Mouse (Mus musculus) CH12.LX (cell line): ENCODE measurements around the gene Xrra1. TPM values are rescaled to one million over a fixed set of nuclear protein-coding genes. Genes with fewer than 3 reads are reported as not detected.
A peak's percentile ranks its signal among the peaks of the same experiment; 100 is the strongest.

Source experiments
- DNase-seq: peaks from one replicate; pipeline ENCODE4 v3.0.0-alpha.2; 2013; ENCODE audit errors: extremely low read depth
- H3K27ac ChIP-seq: 2 replicates; pipeline ENCODE4 v1.5.1; 2012; ENCODE audit warnings: low read depth, mild to moderate bottlenecking, control low read depth, moderate library complexity; ENCODE audit not compliant: insufficient read depth
- H3K27me3 ChIP-seq: replicated peaks from 2 replicates; pipeline ENCODE3; 2012; ENCODE audit warnings: inconsistent platforms
- H3K36me3 ChIP-seq, 2 experiments: replicated peaks in 1 of 2; 2 replicates each; pipeline versions ENCODE3 to v1.6.1; 2012; ENCODE audit warnings: inconsistent platforms in 1 of 2, low read length in 1 of 2, mild to moderate bottlenecking in 1 of 2, mixed read lengths in 1 of 2, moderate library complexity in 1 of 2; ENCODE audit not compliant: control insufficient read depth in 1 of 2, insufficient read depth in 1 of 2
- H3K4me1 ChIP-seq, 2 experiments: 2 replicates each; pipeline ENCODE4 v1.6.1; 2012; ENCODE audit warnings: inconsistent platforms in 1 of 2, moderate library complexity in 1 of 2; ENCODE audit not compliant: insufficient read depth in 2 of 2, control insufficient read depth in 1 of 2
- H3K4me2 ChIP-seq: 2 replicates; pipeline ENCODE4 v1.6.1; 2012; ENCODE audit warnings: low read depth, mild to moderate bottlenecking, control low read depth; ENCODE audit not compliant: poor library complexity, insufficient read depth, severe bottlenecking
- H3K4me3 ChIP-seq, 3 experiments: fragments of 150-350 bp in 1 of 3; sonication (generic) in 1 of 3; replicated peaks in 1 of 3; 2 replicates each; pipeline versions ENCODE3 to v1.5.1; 2011 to 2012; ENCODE audit warnings: low read depth in 2 of 3, low read length in 2 of 3, mild to moderate bottlenecking in 2 of 3, moderate library complexity in 2 of 3, control low read depth in 1 of 3, improper control_type of control experiment in 1 of 3, inconsistent platforms in 1 of 3, mixed read lengths in 1 of 3; ENCODE audit not compliant: poor library complexity in 1 of 3
- H3K79me2 ChIP-seq: replicated peaks from 2 replicates; pipeline ENCODE4 v1.6.1; 2012; ENCODE audit warnings: mild to moderate bottlenecking, moderate library complexity; ENCODE audit not compliant: control insufficient read depth, poor library complexity, insufficient read depth, severe bottlenecking; ENCODE audit errors: extremely low read depth
- H3K9ac ChIP-seq: 2 replicates; pipeline ENCODE4 v1.6.1; 2012; ENCODE audit warnings: low read depth, mild to moderate bottlenecking, control low read depth, moderate library complexity; ENCODE audit not compliant: insufficient read depth
- H3K9me3 ChIP-seq: replicated peaks from 2 replicates; pipeline ENCODE3; 2012; ENCODE audit warnings: low read length, inconsistent platforms, mixed read lengths
- CTCF ChIP-seq, 2 experiments: IDR thresholded peaks in 1 of 2; conservative IDR thresholded peaks in 1 of 2; 2 replicates each; pipeline ENCODE4 v1.5.1; 2011 to 2012; ENCODE audit warnings: low read depth in 2 of 2, low read length in 2 of 2, improper control_type of control experiment in 1 of 2, inconsistent platforms in 1 of 2, mild to moderate bottlenecking in 1 of 2, moderate library complexity in 1 of 2
- EP300 ChIP-seq: IDR thresholded peaks from 2 replicates; pipeline ENCODE4 v1.6.1; 2011; ENCODE audit warnings: low read length, improper control_type of control experiment
- ETS1 ChIP-seq: conservative IDR thresholded peaks from 2 replicates; pipeline ENCODE4 v1.6.1; 2012; ENCODE audit warnings: low read depth, mild to moderate bottlenecking, inconsistent platforms, low read length, improper control_type of control experiment, moderate library complexity
- GABPA ChIP-seq: IDR thresholded peaks from 2 replicates; pipeline ENCODE4 v1.6.1; 2012; ENCODE audit warnings: low read depth, low read length, improper control_type of control experiment, inconsistent platforms; ENCODE audit not compliant: insufficient replicate concordance
- JUN ChIP-seq: IDR thresholded peaks from 2 replicates; pipeline ENCODE4 v1.6.1; 2011; ENCODE audit warnings: low read depth, mild to moderate bottlenecking, low read length, improper control_type of control experiment, moderate library complexity; ENCODE audit not compliant: insufficient read depth
- MAX ChIP-seq: IDR thresholded peaks from 2 replicates; pipeline ENCODE4 v1.6.1; 2011; ENCODE audit warnings: low read length, improper control_type of control experiment
- MXI1 ChIP-seq: IDR thresholded peaks from 2 replicates; pipeline ENCODE4 v1.6.1; 2011; ENCODE audit warnings: mild to moderate bottlenecking, low read depth, low read length, improper control_type of control experiment
- MYC ChIP-seq: IDR thresholded peaks from 2 replicates; pipeline ENCODE4 v1.6.1; 2011; ENCODE audit warnings: low read depth, mild to moderate bottlenecking, improper control_type of control experiment, low read length
- RAD21 ChIP-seq: IDR thresholded peaks from 2 replicates; pipeline ENCODE4 v1.6.1; 2011; ENCODE audit warnings: low read depth, mild to moderate bottlenecking, low read length, improper control_type of control experiment, moderate library complexity
- SMC3 ChIP-seq: IDR thresholded peaks from 2 replicates; pipeline ENCODE4 v1.6.1; 2011; ENCODE audit warnings: low read depth, low read length, improper control_type of control experiment
- TCF12 ChIP-seq: IDR thresholded peaks from 2 replicates; pipeline ENCODE4 v1.6.1; 2014; ENCODE audit warnings: low read depth, mild to moderate bottlenecking, inconsistent platforms, low read length, improper control_type of control experiment
- dilution Hi-C: fragments of 300-500 bp; cut with MboI; formaldehyde crosslinking; loops from 2 replicates; pipeline ENCODE4 v1.14.3; 2020; ENCODE audit warnings: low sequenced_read_pairs; ENCODE audit not compliant: extremely low pct_unique_long_range_greater_than_20kb, extremely low pct_ligation_motif_present
- in situ Hi-C: fragments of 300-500 bp; cut with MboI; formaldehyde crosslinking; loops from 3 replicates; pipeline ENCODE4 v1.14.3; 2019; ENCODE audit warnings: low sequenced_read_pairs, low pct_ligation_motif_present, low pct_unique_long_range_greater_than_20kb, mixed read lengths
- polyA plus RNA-seq: library from polyadenylated mRNA; unstranded; fragments of >175 nt; gene quantifications from 2 replicates; pipeline ENCODE4 v1.2.1, GENCODE M21; 2012; ENCODE audit warnings: low read depth; ENCODE audit not compliant: insufficient read length
- total RNA-seq, 2 experiments: library from RNA; depleted of rRNA; stranded (reverse); fragments of 300-350 nt in 1 of 2; fragments of >200 nt in 1 of 2; gene quantifications; 2 replicates each; pipeline ENCODE4 v1.2.3; 2012 to 2014

Xrra1 gene
- total and polyA plus RNA-seq, 3 experiments, result 0.17 to 0.59 (median 0.49) TPM

DNA sequence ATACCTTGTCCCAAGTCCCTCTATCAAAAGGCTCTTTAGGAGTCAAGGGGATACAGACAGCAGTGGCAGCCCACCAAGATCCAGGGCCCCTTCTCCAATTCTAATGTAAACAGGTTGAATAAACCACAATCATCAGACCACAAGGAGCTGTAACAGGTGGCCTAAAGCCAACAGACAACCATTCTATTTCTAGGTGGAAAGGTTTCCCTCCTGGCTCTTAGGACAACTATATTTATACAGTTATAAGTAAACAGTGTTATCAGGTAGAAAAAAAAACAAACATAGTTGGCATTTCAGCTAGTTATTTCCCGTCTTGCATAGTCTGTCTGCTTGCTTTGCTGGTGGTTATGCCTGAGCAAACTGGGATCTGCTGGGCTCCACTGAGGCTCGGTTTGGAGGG, 61.5 kb downstream of the Xrra1 start:
- Histone ChIP-seq H3K4me1 (no peaks in the 10 kb centered on the region; a peak in 1 of 4 replicates), H3K9ac (no peak overlapping the region), H3K9me3 (no peaks in the 10 kb centered on the region), H3K4me3 (no peak overlapping the region), H3K27ac (no peak overlapping the region), H3K36me3 (peaks cover 14 to 40% of the 10 kb centered on the region in 2 experiments), H3K4me2 (no peak overlapping the region), H3K27me3 (no peaks in the 10 kb centered on the region), H3K79me2 (no peaks in the 10 kb centered on the region)
- no peak for DNase-seq
- in situ Hi-C loops, result no loop called here
- dilution Hi-C loops, result no loop called here
- TF ChIP-seq EP300, result no peak
- TF ChIP-seq GABPA, result no peak

DNA sequence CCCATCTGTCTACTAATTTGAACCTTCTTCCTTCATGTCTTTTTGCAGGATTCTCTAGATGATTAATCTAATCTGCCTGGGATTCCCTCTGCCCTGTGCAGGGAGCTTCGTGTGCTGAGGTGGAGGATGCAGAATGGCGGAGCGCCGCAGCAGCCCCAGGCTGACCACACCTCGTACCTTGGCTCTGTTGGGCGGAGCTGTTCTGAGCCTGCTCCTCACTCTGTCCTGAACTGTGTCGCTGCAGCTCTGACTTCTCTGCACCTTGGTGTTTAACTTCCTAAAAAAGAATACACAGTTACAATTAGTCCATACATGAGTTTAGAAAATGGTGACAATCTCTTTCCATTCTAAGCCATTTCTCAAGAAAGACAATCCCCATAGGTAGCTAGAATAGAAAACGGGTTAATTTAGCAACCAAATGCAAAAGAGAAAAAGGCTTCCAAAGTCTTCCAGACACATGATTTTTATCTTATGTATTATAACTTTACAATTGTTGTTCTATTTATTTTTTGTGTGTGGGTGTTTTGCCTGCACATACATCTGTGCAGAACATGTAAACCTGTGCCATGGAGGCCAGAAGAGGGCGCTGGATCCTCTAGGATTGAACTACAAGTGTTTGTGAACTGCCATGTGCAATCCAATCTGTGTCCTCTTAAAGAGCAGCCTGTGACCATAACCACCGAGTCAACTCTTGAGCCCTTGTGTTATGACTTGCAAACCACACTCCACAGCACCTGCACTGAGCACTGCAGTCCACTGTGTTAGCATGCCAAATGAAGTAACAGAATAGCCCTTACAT, 68.2 kb downstream of the Xrra1 start:
- H3K27me3 ChIP-seq, result no peaks in the 10 kb centered on the region
- TF ChIP-seq MYC, result 0 out of 2 replicates have a peak, but pooled peaks have one; percentile 40
- TF ChIP-seq MXI1, result no peak
- no peak for TF ChIP-seq ETS1
- peak; percentile 63 for TF ChIP-seq RAD21
- peak; percentile 15 to 70; a peak in 2 of 4 replicates for TF ChIP-seq CTCF (conservative IDR thresholded peaks at IDR 0.05 in 1 of 2, IDR thresholded peaks at IDR 0.05 in 1 of 2; ENCODE audit: low read depth in 2 of 2, low read length in 2 of 2)
- no peak for TF ChIP-seq JUN
- 0 out of 2 replicates have a peak, but pooled peaks have one; percentile 26 for TF ChIP-seq TCF12
- TF ChIP-seq MAX, result peak; percentile 26; the same call in 1 of the 2 replicates
- peak; percentile 61 for TF ChIP-seq SMC3
- in situ Hi-C loops, result no loop called here
- H3K4me3 ChIP-seq, result no peak overlapping the region
- peaks cover 36 to 74% of the 10 kb centered on the region in 2 experiments for H3K36me3 ChIP-seq
- H3K4me2 ChIP-seq, result no peak overlapping the region
- H3K27ac ChIP-seq, result no peak overlapping the region
- H3K9ac ChIP-seq, result no peak overlapping the region
- H3K79me2 ChIP-seq, result no peaks in the 10 kb centered on the region
- dilution Hi-C loops, result no loop called here
- H3K9me3 ChIP-seq, result no peaks in the 10 kb centered on the region
- peak; percentile 63 for DNase-seq
- no peaks in the 10 kb centered on the region; a peak in 1 of 4 replicates for H3K4me1 ChIP-seq

GRCm38 (mm10) chr7:99935758-99936157, 76.8 kb downstream of the Xrra1 start:
- Histone ChIP-seq H3K79me2 (no peaks in the 10 kb centered on the region), H3K4me2 (no peak overlapping the region), H3K9ac (no peak overlapping the region), H3K9me3 (no peaks in the 10 kb centered on the region), H3K27me3 (no peaks in the 10 kb centered on the region), H3K4me1 (no peaks in the 10 kb centered on the region; a peak in 1 of 4 replicates), H3K36me3 (peaks cover 38 to 54% of the 10 kb centered on the region in 2 experiments), H3K27ac (no peak overlapping the region), H3K4me3 (no peak overlapping the region)
- TF ChIP-seq MAX, result no peak
- TF ChIP-seq CTCF (conservative IDR thresholded peaks at IDR 0.05 in 1 of 2, IDR thresholded peaks at IDR 0.05 in 1 of 2; ENCODE audit: low read depth in 2 of 2, low read length in 2 of 2), result peak in 1 of 2 experiments; percentile 37; a peak in 2 of 4 replicates
- TF ChIP-seq RAD21, result peak; percentile 43
- dilution Hi-C loops, result no loop called here
- in situ Hi-C loops, result no loop called here
- DNase-seq, result no peak
